Mouse (Mus musculus): ENCODE measurements around the gene Mns1.

The Mns1 gene

GRCm38 (mm10) chr9:72468616-72469015, 30.8 kb downstream of the Mns1 start:
- DNase-seq (ENCODE audit: extremely low read depth, low read depth): no peak

- DNase-seq (ENCODE audit: extremely low read depth, low read depth): no peak
These were observed 32.0 kb downstream of the Mns1 start for GRCm38 (mm10) chr9:72469851-72470250.

GRCm38 (mm10) chr9:72475511-72475910, 37.7 kb downstream of the Mns1 start:
- DNase-seq (ENCODE audit: extremely low read depth, low read depth): no peak

GRCm38 (mm10) chr9:72477306-72477705, 39.5 kb downstream of the Mns1 start:
- DNase-seq (ENCODE audit: extremely low read depth, low read depth): no peak

GRCm38 (mm10) chr9:72479276-72479675, 41.5 kb downstream of the Mns1 start:
- DNase-seq (ENCODE audit: extremely low read depth, low read depth): no peak

- peak; percentile 90 for DNase-seq (ENCODE audit: extremely low read depth, low read depth)
These were observed 50.7 kb downstream of the Mns1 start for GRCm38 (mm10) chr9:72488523-72488922.

- DNase-seq (ENCODE audit: extremely low read depth, low read depth): no peak
These were observed 51.3 kb downstream of the Mns1 start for GRCm38 (mm10) chr9:72489131-72489530.

- DNase-seq (ENCODE audit: extremely low read depth, low read depth): peak; percentile 71
These were observed 53.9 kb downstream of the Mns1 start for GRCm38 (mm10) chr9:72491559-72492193.

GRCm38 (mm10) chr9:72492194-72492565, 54.4 kb downstream of the Mns1 start, which contains the start of gene Tex9:
Gene Tex9, minus strand, starts transcription at chr9:72492212.
- peak; percentile 47 for DNase-seq (ENCODE audit: extremely low read depth, low read depth)

- no peak for DNase-seq (ENCODE audit: extremely low read depth, low read depth)
These were observed 55.7 kb downstream of the Mns1 start for GRCm38 (mm10) chr9:72493465-72493864.

- no peak for DNase-seq (ENCODE audit: extremely low read depth, low read depth)
These were observed 56.3 kb downstream of the Mns1 start for GRCm38 (mm10) chr9:72493984-72494685.

- DNase-seq (ENCODE audit: extremely low read depth, low read depth): peak; percentile 32
These were observed 58.9 kb downstream of the Mns1 start for GRCm38 (mm10) chr9:72496691-72497090.

- no peak for DNase-seq (ENCODE audit: extremely low read depth, low read depth)
These were observed 59.4 kb downstream of the Mns1 start for GRCm38 (mm10) chr9:72497171-72497570.

All from MEL-GATA-1-ER (cell line).